In the genomic region with DNA sequence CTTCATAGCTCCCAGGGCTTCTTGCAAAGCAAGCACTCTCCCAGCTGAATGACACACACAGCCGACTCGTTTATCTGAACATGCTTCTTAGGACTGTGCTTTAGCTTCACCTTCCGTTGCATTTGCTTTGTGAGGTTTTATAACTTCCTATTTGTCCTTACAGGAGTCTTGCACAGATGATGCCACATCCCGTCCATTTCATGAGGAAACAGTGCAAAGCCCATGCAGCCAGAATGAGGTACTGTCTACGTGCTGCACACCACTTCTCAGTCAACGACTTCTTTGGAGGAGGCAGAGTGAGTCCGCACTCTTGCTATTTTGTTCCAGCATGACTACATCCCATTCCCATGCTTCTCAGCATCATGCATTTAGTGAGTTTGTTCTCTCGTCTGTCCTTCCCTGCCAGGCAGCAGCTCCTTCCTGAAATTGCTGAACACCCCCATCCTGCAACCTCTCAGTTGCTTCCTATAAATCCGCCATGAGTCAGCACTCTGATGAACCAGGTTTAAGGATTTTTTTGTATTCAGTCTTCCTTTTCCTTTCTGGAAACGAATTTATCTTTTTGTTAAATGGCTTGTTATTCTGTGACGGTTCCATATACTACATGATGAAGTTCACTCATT, we compare ENCODE assay signal across 17 mouse cellular contexts.
"Had no signal": no experiment of that assay in that cellular context is flagged by ENCODE, and none has a peak within 500 bp of the region (broad histone marks: within the 10 kb centered on the region; RNA-seq: fewer than 3 reads in every experiment).

No protein-coding gene starts in this region.

- DNase-seq: kidney, adult 8-10 months; kidney, postnatal 25 days; liver; liver, embryonic 13.5 days; liver, postnatal 0 days; lung, postnatal 14 days; midbrain, embryonic 14.5 days; retina, postnatal 1 day; right cerebral cortex, postnatal 4 days; spleen, adult 18-20 months; thymus, postnatal 36 days had no signal

- H3K4me1 ChIP-seq: limb, embryonic 12.5 days; liver, embryonic 13.5 days; lung, embryonic 15.5 days; midbrain, embryonic 10.5 days; neural tube, embryonic 12.5 days had no signal

- H3K9ac ChIP-seq: limb, embryonic 12.5 days; liver, embryonic 13.5 days; liver, postnatal 0 days; lung, embryonic 15.5 days; neural tube, embryonic 12.5 days had no signal

- ATAC-seq: intestine, postnatal 0 days; liver, postnatal 0 days had no signal

- H3K4me3 ChIP-seq: limb, embryonic 12.5 days; liver, embryonic 13.5 days; lung, embryonic 15.5 days; midbrain, embryonic 10.5 days; neural tube, embryonic 12.5 days had no signal

- H3K27ac ChIP-seq: limb, embryonic 12.5 days; liver, embryonic 13.5 days; lung, embryonic 15.5 days; macrophage; midbrain, embryonic 10.5 days; neural tube, embryonic 12.5 days had no signal

- H3K9me3 ChIP-seq: limb, embryonic 12.5 days; liver, embryonic 13.5 days; lung, embryonic 15.5 days; midbrain, embryonic 10.5 days; neural tube, embryonic 12.5 days had no signal

- H3K36me3 ChIP-seq: limb, embryonic 12.5 days; liver, embryonic 13.5 days; lung, embryonic 15.5 days; midbrain, embryonic 10.5 days; neural tube, embryonic 12.5 days had no signal

- H3K4me2 ChIP-seq: limb, embryonic 12.5 days; liver, embryonic 13.5 days; lung, embryonic 15.5 days; neural tube, embryonic 12.5 days had no signal

- H3K27me3 ChIP-seq: limb, embryonic 12.5 days; liver, embryonic 13.5 days; lung, embryonic 15.5 days; neural tube, embryonic 12.5 days had no signal
